Mouse (Mus musculus) bone marrow, adult 2 months (tissue): ENCODE data around the gene Zbtb7a.

ENCODE experiments used
- CTCF ChIP-seq: fragments of 200-500 bp; IDR thresholded peaks from 2 replicates; pipeline ENCODE4 v1.5.1; 2011; ENCODE audit warnings: low read length, control low read depth; ENCODE audit not compliant: control insufficient read depth, insufficient read depth
- POLR2A ChIP-seq: fragments of 200-500 bp; IDR thresholded peaks from 2 replicates; pipeline ENCODE4 v1.6.1; 2011; ENCODE audit warnings: low read depth, mild to moderate bottlenecking, control low read depth, low read length, borderline replicate concordance; ENCODE audit not compliant: control insufficient read depth

GRCm38 (mm10) chr10:81177958-81178712 lies 43.1 kb downstream of the Zbtb7a start:
- TF ChIP-seq CTCF (no peak), POLR2A (no peak)
